Mouse (Mus musculus) left cerebral cortex, adult 2 months (tissue): ENCODE measurements at regions not wholly inside any gene's neighbourhood (a gene's known extent, or its start where the extent isn't known, plus 50 kb on each side); places are given as distances from the start of the nearest gene placed in this dataset.

Source experiments
- DNase-seq, 2 experiments: peaks; one replicate each; pipeline ENCODE4 v3.0.0; 2021 to 2022; ENCODE audit warnings: low spot score in 2 of 2, mixed read lengths in 1 of 2; ENCODE audit errors: extremely low spot score in 1 of 2
- H3K27ac ChIP-seq: fragments of 200-600 bp; 2 replicates; pipeline ENCODE4 v1.8.1; 2022
- H3K4me3 ChIP-seq: fragments of 200-600 bp; 2 replicates; pipeline ENCODE4 v1.8.1; 2022
- CTCF ChIP-seq: fragments of 200-600 bp; IDR thresholded peaks from 2 replicates; pipeline ENCODE4 v1.8.1; 2022; ENCODE audit warnings: antibody characterized with exemption, mild to moderate bottlenecking, moderate library complexity
- intact Hi-C: fragments of 180-260 bp; cut with DNase I; formaldehyde crosslinking; loops from one replicate; pipeline ENCODE4 v1.15.1; 2025

GRCm38 (mm10) chr6:47390436-47391002 is 62.7 kb upstream of the Cul1 start:
- Histone ChIP-seq H3K4me3 (no peak overlapping the region), H3K27ac (peak overlapping the region; percentile 24)
- TF ChIP-seq CTCF: no peak; the same call in 1 of the 2 replicates
- DNase-seq: peak; percentile 28 to 43
- intact Hi-C loops: loop anchor here (5.0 kb wide), 1 partner anchor 73 kb away; no protein-coding TSS in a partner anchor

DNA sequence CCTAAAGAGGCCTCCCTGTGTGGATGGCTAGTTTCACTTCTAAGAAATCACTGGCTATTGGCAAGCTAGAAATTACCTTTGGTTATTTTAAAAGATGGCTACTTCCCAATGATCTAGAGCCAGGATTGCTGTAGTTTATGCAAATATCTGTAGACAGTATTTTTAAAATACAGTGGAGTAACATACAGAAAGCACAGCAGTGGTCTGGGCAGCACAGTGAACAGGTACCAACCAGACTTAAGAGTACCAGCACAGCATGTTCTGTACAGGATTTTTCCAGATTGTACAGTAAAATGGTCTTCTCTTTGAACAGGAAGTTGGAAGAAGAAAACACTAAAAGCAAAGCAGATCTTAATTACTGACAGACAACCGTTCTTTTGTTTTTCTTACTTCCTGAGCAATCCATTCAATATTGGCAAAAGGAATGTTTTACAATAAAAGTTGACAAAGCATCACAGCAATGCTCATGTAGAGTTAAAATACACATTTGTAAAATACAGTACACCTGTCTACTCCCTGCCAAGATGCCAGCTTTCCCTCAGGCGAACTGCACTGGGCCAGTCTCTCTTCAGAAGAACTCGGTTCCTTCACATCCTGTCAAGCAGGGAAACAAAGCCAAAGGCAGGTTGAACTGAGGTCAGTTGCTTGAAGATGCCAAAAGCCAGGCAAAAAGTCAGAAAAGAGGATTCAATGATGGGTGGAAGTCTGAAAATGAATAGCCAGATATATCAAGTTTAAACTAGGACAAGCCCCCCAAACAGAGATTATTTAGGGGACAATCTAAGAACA is 62.0 kb upstream of the Cul1 start:
- Histone ChIP-seq H3K27ac (peak overlapping the region; percentile 24), H3K4me3 (no peak overlapping the region)
- intact Hi-C loops: loop anchor here (5.0 kb wide), 1 partner anchor 74 kb away; no protein-coding TSS in a partner anchor
- no peak for TF ChIP-seq CTCF
- no peak for DNase-seq

DNA sequence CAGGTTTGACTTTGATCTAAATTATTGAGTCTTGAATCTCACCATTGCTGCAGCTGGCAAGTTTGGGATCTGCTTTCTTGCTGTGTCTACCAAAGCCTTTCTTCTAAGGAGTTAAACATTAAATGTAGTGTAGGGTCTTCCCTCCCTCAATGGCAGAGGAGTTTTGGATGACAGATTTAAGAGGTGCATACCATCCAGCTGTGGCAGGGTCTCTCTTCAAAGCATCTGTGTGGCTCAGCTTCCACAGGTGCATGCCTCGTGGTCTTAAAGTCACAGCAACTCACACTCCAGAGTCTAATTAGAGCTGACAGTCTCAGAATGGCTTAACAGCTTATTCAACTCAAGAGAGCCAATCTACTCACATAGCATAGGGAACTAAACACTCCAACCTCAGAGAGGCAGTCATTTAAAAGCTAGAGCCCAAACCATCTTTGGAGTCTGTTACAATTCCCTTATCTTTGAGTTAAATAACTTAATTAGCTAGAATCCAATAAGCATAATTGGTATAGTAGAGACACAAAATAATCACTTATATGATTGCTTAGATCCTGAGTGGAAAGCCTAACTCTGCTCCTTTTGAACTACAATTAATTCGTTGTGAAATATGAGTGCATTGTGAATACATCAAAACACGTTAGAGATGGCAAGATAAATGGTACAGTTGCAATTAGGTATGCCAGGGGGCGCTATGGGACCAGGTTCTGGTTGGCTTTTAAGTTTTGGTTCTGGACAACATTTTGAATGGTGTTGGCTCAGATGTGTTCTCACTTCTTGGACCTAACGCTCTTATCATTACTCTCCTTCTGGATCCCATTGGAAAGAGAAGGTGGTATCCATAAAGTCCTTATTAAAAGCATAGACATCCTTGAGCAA is 57.5 kb upstream of the Cul1 start:
- Histone ChIP-seq H3K27ac (no peak overlapping the region), H3K4me3 (no peak overlapping the region)
- DNase-seq: no peak
- peak; percentile 61 for TF ChIP-seq CTCF
- intact Hi-C loops: no loop called here
